Mouse (Mus musculus) embryonic fibroblast, embryonic 13.5 days (primary cell): ENCODE measurements at regions not wholly inside any gene's neighbourhood (a gene's known extent, or its start where the extent isn't known, plus 50 kb on each side); places are given as distances from the start of the nearest gene placed in this dataset.

Experiments used
- CTCF ChIP-seq: IDR thresholded peaks from 2 replicates; pipeline ENCODE4 v1.5.1; 2011; ENCODE audit warnings: mild to moderate bottlenecking, control low read depth, low read length, moderate library complexity, borderline replicate concordance; ENCODE audit not compliant: insufficient read depth
- POLR2A ChIP-seq: IDR thresholded peaks from 2 replicates; pipeline ENCODE4 v1.6.1; 2011; ENCODE audit warnings: low read depth, mild to moderate bottlenecking, control low read depth, low read length, moderate library complexity

DNA sequence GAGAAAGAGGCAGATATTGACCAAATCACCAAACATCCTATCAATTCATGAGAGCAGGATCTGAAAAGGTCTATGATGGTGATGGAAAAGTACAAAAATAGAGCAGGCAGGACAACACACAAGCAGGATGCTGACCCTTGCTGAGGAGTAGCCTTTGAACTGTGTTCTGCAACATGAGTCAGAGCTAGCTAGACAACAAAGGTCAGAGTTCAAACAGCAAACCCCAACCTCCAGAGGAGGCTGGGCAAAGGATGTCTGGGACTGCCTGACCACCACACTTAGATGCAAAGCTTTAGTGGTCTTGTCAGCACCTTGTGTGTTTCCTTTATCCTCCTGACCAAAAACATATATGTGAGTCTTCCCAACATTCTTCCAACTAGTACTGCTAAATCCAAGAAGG, 122.5 kb upstream of the Car8 start:
- TF ChIP-seq CTCF, result no peak
- TF ChIP-seq POLR2A, result no peak
